Mouse (Mus musculus): ENCODE measurements around the gene Dcxr. TPM values are rescaled to one million over a fixed set of nuclear protein-coding genes. Genes with fewer than 3 reads are reported as not detected.

The Dcxr gene
- polyA plus RNA-seq, 1 experiment: 7.4 TPM

DNA sequence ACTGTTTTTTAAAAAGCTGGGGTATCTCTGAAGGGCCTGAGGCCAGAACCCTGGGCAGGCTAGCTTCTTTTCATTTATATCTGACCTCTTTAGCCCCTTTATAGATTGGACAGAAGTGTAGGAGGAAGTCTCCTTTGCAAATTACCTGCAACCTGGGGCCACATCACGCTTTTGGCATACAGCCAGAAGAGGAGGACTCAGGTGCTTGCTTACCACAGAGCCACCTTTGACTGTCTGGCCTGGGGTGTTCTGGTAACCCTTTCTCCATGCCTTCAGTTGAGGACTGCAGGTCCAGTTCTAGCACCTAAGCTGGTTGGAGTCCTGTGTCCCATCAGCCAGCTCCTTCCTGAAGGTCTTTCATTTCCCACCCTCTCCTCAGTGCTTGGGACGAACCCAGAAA, 17.5 kb downstream of the Dcxr start:
- Histone ChIP-seq H3K4me3 (replicated peaks; ENCODE audit: control insufficient read depth, low read depth, low read length) (no peak overlapping the region), H3K4me1 (ENCODE audit: control insufficient read depth, insufficient read depth, low read length) (no peaks in the 10 kb centered on the region; the same call in 1 of the 2 replicates), H3K27ac (ENCODE audit: control insufficient read depth, insufficient read depth, low read depth, low read length, poor library complexity) (no peak overlapping the region)
- no peak for TF ChIP-seq CTCF (IDR thresholded peaks at IDR 0.05; ENCODE audit: control insufficient read depth, insufficient read depth, low read length)
- TF ChIP-seq POLR2A (IDR thresholded peaks at IDR 0.05; ENCODE audit: borderline replicate concordance, control insufficient read depth, low read depth, low read length): no peak
- WGBS: 77% methylated on average over 2 of the region's 2 CpGs

DNA sequence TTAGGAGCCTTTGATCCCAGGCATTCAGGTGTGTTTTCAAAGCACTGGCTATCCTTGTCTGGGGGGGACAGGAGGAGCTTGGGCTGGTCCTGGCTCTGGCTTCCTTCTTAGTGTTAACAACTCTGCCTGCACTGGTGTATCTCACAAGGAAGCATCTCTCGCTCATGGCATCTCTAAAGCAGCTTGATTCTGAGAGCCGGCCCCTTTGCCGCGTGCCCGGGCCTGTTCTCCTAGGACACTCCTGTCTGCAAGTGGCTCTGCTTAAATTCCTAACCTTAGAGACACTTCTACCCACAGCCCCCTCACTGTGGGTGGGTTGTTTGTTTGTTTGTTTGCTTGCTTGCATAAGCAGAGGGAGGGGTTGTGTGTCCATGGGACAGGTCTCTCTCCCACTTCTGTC, 19.1 kb downstream of the Dcxr start:
- WGBS: 91% methylated on average over 5 of the region's 5 CpGs
- no peak overlapping the region for H3K27ac ChIP-seq (ENCODE audit: control insufficient read depth, insufficient read depth, low read depth, low read length, poor library complexity)
- H3K4me1 ChIP-seq (ENCODE audit: control insufficient read depth, insufficient read depth, low read length): no peaks in the 10 kb centered on the region; the same call in 1 of the 2 replicates
- no peak overlapping the region for H3K4me3 ChIP-seq (replicated peaks; ENCODE audit: control insufficient read depth, low read depth, low read length)
- no peak for TF ChIP-seq POLR2A (IDR thresholded peaks at IDR 0.05; ENCODE audit: borderline replicate concordance, control insufficient read depth, low read depth, low read length)
- TF ChIP-seq CTCF (IDR thresholded peaks at IDR 0.05; ENCODE audit: control insufficient read depth, insufficient read depth, low read length): no peak

GRCm38 (mm10) chr11:120707225-120707624, 19.9 kb downstream of the Dcxr start:
- TF ChIP-seq CTCF (IDR thresholded peaks at IDR 0.05; ENCODE audit: control insufficient read depth, insufficient read depth, low read length): no peak
- TF ChIP-seq POLR2A (IDR thresholded peaks at IDR 0.05; ENCODE audit: borderline replicate concordance, control insufficient read depth, low read depth, low read length): no peak
- WGBS: 85% methylated on average over 12 of the region's 12 CpGs
- Histone ChIP-seq H3K4me1 (ENCODE audit: control insufficient read depth, insufficient read depth, low read length) (no peaks in the 10 kb centered on the region), H3K4me3 (replicated peaks; ENCODE audit: control insufficient read depth, low read depth, low read length) (no peak overlapping the region), H3K27ac (ENCODE audit: control insufficient read depth, insufficient read depth, low read depth, low read length, poor library complexity) (no peak overlapping the region)

- Histone ChIP-seq H3K4me3 (replicated peaks; ENCODE audit: control insufficient read depth, low read depth, low read length) (no peak overlapping the region), H3K27ac (ENCODE audit: control insufficient read depth, insufficient read depth, low read depth, low read length, poor library complexity) (no peak overlapping the region), H3K4me1 (ENCODE audit: control insufficient read depth, insufficient read depth, low read length) (no peaks in the 10 kb centered on the region)
- no peak for TF ChIP-seq POLR2A (IDR thresholded peaks at IDR 0.05; ENCODE audit: borderline replicate concordance, control insufficient read depth, low read depth, low read length)
- no peak for TF ChIP-seq CTCF (IDR thresholded peaks at IDR 0.05; ENCODE audit: control insufficient read depth, insufficient read depth, low read length)
- 89% methylated on average over 5 of the region's 5 CpGs for WGBS
Observed at GRCm38 (mm10) chr11:120706120-120706519, 21.0 kb downstream of the Dcxr start.

DNA sequence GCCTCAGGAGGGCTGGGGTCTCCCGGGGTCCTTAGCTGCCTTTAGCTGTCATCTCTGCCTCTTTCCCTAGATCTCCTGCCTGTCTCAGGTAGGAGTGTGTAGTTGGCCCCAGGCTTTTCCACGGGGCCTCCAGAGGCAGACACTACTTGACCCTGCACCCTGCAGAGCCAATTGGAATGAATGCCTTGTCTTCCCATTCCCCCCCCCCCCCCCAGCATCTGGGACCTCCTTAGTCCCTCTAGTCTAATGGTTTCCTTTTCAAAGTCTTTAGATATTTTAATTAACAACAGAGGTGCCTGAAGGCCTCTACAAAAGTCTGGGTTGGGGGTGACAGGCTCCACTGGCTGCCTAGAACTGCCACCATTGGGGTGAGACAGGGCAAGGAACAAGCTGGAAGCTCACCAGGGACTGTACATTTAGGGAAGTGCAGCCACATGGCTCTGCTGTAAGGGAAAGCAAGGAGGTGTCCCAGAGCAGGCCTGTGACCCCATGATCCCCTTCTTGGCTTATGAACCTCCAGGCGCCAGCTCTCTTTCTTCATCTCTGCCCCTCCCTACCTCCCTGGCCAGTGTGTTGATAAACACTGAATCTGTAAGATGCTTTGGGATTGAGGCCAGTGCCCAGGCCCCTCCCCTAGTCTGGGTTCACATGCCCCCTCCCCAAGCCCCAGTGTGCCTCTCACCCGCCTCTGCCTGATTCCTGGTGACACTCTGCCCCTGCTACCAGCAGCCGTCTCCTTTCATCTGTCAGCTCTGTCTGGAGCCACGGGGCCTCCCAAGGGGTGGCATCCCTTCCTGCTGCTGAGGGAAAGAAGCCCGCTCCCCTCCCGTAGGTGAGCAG, 22.4 kb downstream of the Dcxr start:
- H3K4me3 ChIP-seq (replicated peaks; ENCODE audit: control insufficient read depth, low read depth, low read length): no peak overlapping the region
- H3K27ac ChIP-seq (ENCODE audit: control insufficient read depth, insufficient read depth, low read depth, low read length, poor library complexity): no peak overlapping the region
- TF ChIP-seq POLR2A (IDR thresholded peaks at IDR 0.05; ENCODE audit: borderline replicate concordance, control insufficient read depth, low read depth, low read length) (no peak), CTCF (IDR thresholded peaks at IDR 0.05; ENCODE audit: control insufficient read depth, insufficient read depth, low read length) (no peak)
- WGBS: 80% methylated on average over 8 of the region's 8 CpGs
- no peaks in the 10 kb centered on the region for H3K4me1 ChIP-seq (ENCODE audit: control insufficient read depth, insufficient read depth, low read length)

DNA sequence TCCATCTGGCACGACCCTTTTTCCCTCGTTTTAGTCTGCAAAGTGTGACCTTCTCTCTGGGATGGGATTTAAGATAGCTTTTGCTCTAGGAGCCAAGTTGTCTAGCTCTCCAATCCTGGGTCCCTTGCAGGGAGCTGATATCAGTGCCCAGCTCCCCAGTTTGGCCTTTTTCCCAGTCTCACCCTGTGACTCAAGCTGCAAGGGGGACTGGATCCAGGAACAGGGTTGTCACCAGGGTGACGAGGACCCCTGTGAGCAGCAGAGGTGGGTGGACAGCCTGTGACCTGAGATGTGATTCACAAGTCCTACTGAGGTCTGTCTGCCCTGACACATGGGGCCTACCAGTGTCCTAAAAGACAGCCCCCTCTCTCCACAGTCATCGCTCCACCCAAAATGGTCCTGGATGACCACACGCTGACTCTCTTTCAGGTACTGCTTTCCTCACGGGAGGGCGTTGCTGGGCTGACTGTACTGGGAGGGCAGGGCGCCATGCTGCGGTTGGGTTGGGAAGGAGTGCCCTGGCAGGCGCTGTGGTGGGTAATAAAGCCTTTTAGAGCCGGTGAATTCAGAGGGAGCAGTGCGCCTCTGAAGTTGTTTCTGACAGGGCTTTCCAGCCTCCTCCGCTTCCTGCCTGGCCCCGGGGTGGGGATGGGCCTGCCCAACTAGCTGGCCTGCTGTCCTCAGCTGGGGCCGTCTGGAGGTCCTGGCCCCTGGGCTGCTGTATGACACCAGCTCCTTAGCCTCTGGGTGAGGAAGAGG, 23.2 kb downstream of the Dcxr start:
- WGBS: 84% methylated on average over 15 of the region's 15 CpGs
- no peak for TF ChIP-seq CTCF (IDR thresholded peaks at IDR 0.05; ENCODE audit: control insufficient read depth, insufficient read depth, low read length)
- no peak for TF ChIP-seq POLR2A (IDR thresholded peaks at IDR 0.05; ENCODE audit: borderline replicate concordance, control insufficient read depth, low read depth, low read length)
- Histone ChIP-seq H3K27ac (ENCODE audit: control insufficient read depth, insufficient read depth, low read depth, low read length, poor library complexity) (no peak overlapping the region), H3K4me3 (replicated peaks; ENCODE audit: control insufficient read depth, low read depth, low read length) (no peak overlapping the region), H3K4me1 (ENCODE audit: control insufficient read depth, insufficient read depth, low read length) (no peaks in the 10 kb centered on the region)

DNA sequence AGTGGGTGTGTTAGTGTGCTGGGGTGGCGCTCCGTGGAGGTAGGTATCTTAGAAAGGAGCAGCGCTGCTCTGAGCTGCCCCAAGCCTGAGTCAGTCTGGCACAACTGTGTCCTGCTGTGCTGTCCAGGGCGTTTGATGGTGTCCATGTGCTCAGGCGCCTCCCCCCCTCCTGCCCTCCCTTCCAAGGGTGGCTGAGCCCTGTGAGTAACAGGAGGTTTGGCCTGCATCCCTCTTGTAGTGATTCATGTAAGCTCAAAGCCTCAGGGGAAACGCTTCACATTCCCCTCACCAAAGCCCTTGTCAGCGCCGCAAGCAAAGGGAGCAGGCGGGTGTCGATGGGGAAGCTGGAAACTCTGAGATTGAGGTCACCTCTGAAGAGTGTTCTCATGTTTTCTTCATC, 29.3 kb downstream of the Dcxr start:
- no peak for TF ChIP-seq POLR2A (IDR thresholded peaks at IDR 0.05; ENCODE audit: borderline replicate concordance, control insufficient read depth, low read depth, low read length)
- TF ChIP-seq CTCF (IDR thresholded peaks at IDR 0.05; ENCODE audit: control insufficient read depth, insufficient read depth, low read length): no peak
- WGBS: 88% methylated on average over 10 of the region's 10 CpGs
- Histone ChIP-seq H3K27ac (ENCODE audit: control insufficient read depth, insufficient read depth, low read depth, low read length, poor library complexity) (no peak overlapping the region), H3K4me1 (ENCODE audit: control insufficient read depth, insufficient read depth, low read length) (no peaks in the 10 kb centered on the region), H3K4me3 (replicated peaks; ENCODE audit: control insufficient read depth, low read depth, low read length) (no peak overlapping the region)

- Histone ChIP-seq H3K4me1 (ENCODE audit: control insufficient read depth, insufficient read depth, low read length) (no peaks in the 10 kb centered on the region), H3K4me3 (replicated peaks; ENCODE audit: control insufficient read depth, low read depth, low read length) (no peak overlapping the region), H3K27ac (ENCODE audit: control insufficient read depth, insufficient read depth, low read depth, low read length, poor library complexity) (no peak overlapping the region)
- TF ChIP-seq POLR2A (IDR thresholded peaks at IDR 0.05; ENCODE audit: borderline replicate concordance, control insufficient read depth, low read depth, low read length) (no peak), CTCF (IDR thresholded peaks at IDR 0.05; ENCODE audit: control insufficient read depth, insufficient read depth, low read length) (peak; percentile 22; the same call in 1 of the 2 replicates)
- WGBS: 88% methylated on average over 6 of the region's 6 CpGs
Observed at GRCm38 (mm10) chr11:120696568-120696967, 30.5 kb downstream of the Dcxr start.

All from bone marrow, adult 2 months (tissue).